Mouse (Mus musculus) cerebellum, adult 2 months (tissue): ENCODE measurements at regions not wholly inside any gene's neighbourhood (a gene's known extent, or its start where the extent isn't known, plus 50 kb on each side); places are given as distances from the start of the nearest gene placed in this dataset.

Experiments
- CTCF ChIP-seq: fragments of 200-500 bp; IDR thresholded peaks from 2 replicates; pipeline ENCODE4 v1.5.1; 2011; ENCODE audit warnings: low read depth, mild to moderate bottlenecking, control low read depth, low read length, moderate library complexity, borderline replicate concordance; ENCODE audit not compliant: insufficient read depth
- POLR2A ChIP-seq: fragments of 200-500 bp; IDR thresholded peaks from 2 replicates; pipeline ENCODE4 v1.6.1; 2011; ENCODE audit warnings: low read length, control low read depth, borderline replicate concordance; ENCODE audit not compliant: insufficient read depth

- TF ChIP-seq POLR2A: no peak
- no peak for TF ChIP-seq CTCF
Measured at GRCm38 (mm10) chr1:57665724-57666123, 108.2 kb upstream of the Spats2l start.
